Mouse (Mus musculus) ES-Bruce4 (cell line): ENCODE measurements around the gene Brinp3. TPM values are rescaled to one million over a fixed set of nuclear protein-coding genes. Genes with fewer than 3 reads are reported as not detected.

Experiments
- H3K27ac ChIP-seq: 2 replicates; pipeline ENCODE4 v1.5.1; 2012; ENCODE audit warnings: low read length, inconsistent platforms; ENCODE audit not compliant: insufficient read depth
- H3K27me3 ChIP-seq: 2 replicates; pipeline ENCODE4 v1.6.1; 2012; ENCODE audit warnings: mild to moderate bottlenecking, low read length, inconsistent platforms; ENCODE audit not compliant: control insufficient read depth, poor library complexity, insufficient read depth, severe bottlenecking
- H3K36me3 ChIP-seq: 2 replicates; pipeline ENCODE4 v1.6.1; 2012; ENCODE audit warnings: inconsistent platforms, mild to moderate bottlenecking, low read length, moderate library complexity; ENCODE audit not compliant: control insufficient read depth, poor library complexity, insufficient read depth, severe bottlenecking
- H3K4me1 ChIP-seq: one replicate; pipeline ENCODE4 v1.8.1; 2011; ENCODE audit warnings: low read length; ENCODE audit not compliant: control insufficient read depth, insufficient read depth
- H3K4me3 ChIP-seq: 2 replicates; pipeline ENCODE4 v1.5.1; 2011; ENCODE audit warnings: low read depth, mild to moderate bottlenecking, low read length
- H3K9ac ChIP-seq: 2 replicates; pipeline ENCODE4 v1.6.1; 2012; ENCODE audit warnings: low read depth, mild to moderate bottlenecking, inconsistent platforms; ENCODE audit not compliant: poor library complexity, severe bottlenecking
- H3K9me3 ChIP-seq: replicated peaks from 2 replicates; pipeline ENCODE4 v1.6.1; 2012; ENCODE audit warnings: mild to moderate bottlenecking, low read length, inconsistent platforms; ENCODE audit not compliant: control insufficient read depth, poor library complexity, insufficient read depth, severe bottlenecking
- CTCF ChIP-seq: IDR thresholded peaks from one replicate; pipeline ENCODE4 v1.8.1; 2011; ENCODE audit warnings: low read depth, low read length
- EP300 ChIP-seq: IDR thresholded peaks from 2 replicates; pipeline ENCODE4 v1.6.1; 2011; ENCODE audit warnings: low read depth, low read length; ENCODE audit not compliant: insufficient read depth
- POLR2A ChIP-seq: IDR thresholded peaks from one replicate; pipeline ENCODE4 v1.8.1; 2011; ENCODE audit warnings: low read length; ENCODE audit not compliant: insufficient read depth
- polyA plus RNA-seq: library from polyadenylated mRNA; stranded (reverse); fragments of >200 nt; gene quantifications from 2 replicates; pipeline ENCODE4 v1.2.4, GENCODE M21; 2011; ENCODE audit warnings: low read depth; ENCODE audit not compliant: missing spikeins, insufficient read depth, insufficient read length

Gene Brinp3
- polyA plus RNA-seq, 1 experiment, result not detected

- no peaks in the 10 kb centered on the region for H3K4me1 ChIP-seq
- H3K27me3 ChIP-seq, result no peaks in the 10 kb centered on the region
- H3K27ac ChIP-seq, result no peak overlapping the region
- no peak for TF ChIP-seq CTCF
- no peak for TF ChIP-seq POLR2A
- no peak for TF ChIP-seq EP300
- H3K36me3 ChIP-seq, result no peaks in the 10 kb centered on the region
- H3K4me3 ChIP-seq, result no peak overlapping the region
- no peak overlapping the region for H3K9ac ChIP-seq
- H3K9me3 ChIP-seq, result no peaks in the 10 kb centered on the region
Observed at GRCm38 (mm10) chr1:146901691-146902090, 407.1 kb downstream of the Brinp3 start.

- no peak overlapping the region for H3K9ac ChIP-seq
- no peaks in the 10 kb centered on the region for H3K9me3 ChIP-seq
- no peaks in the 10 kb centered on the region for H3K27me3 ChIP-seq
- no peaks in the 10 kb centered on the region for H3K36me3 ChIP-seq
- H3K4me3 ChIP-seq, result no peak overlapping the region
- TF ChIP-seq POLR2A (no peak), CTCF (no peak), EP300 (no peak)
- H3K27ac ChIP-seq, result no peak overlapping the region
- no peaks in the 10 kb centered on the region for H3K4me1 ChIP-seq
Observed at GRCm38 (mm10) chr1:146939463-146940389, 445.2 kb downstream of the Brinp3 start.
